Mouse (Mus musculus) ES-E14 (cell line): ENCODE results near the gene Cntf. TPM values are rescaled to one million over a fixed set of nuclear protein-coding genes. Genes with fewer than 3 reads are reported as not detected.

ENCODE experiments used
- DNase-seq: peaks from one replicate; pipeline ENCODE4 v3.0.0-alpha.2; 2013; ENCODE audit warnings: low read depth, low spot score
- H3K27ac ChIP-seq: 2 replicates; pipeline ENCODE4 v1.5.1; 2012; ENCODE audit warnings: low read depth, mild to moderate bottlenecking, low read length, moderate library complexity, mixed read lengths; ENCODE audit not compliant: poor library complexity, insufficient read depth, severe bottlenecking
- H3K36me3 ChIP-seq: 2 replicates; pipeline ENCODE4 v1.6.1; 2012; ENCODE audit warnings: mild to moderate bottlenecking, low read length, moderate library complexity, mixed read lengths; ENCODE audit not compliant: control insufficient read depth, poor library complexity, insufficient read depth, severe bottlenecking
- H3K4me1 ChIP-seq, 2 experiments: fragments of 150-350 bp in 1 of 2; sonication (generic) in 1 of 2; 2 replicates each; pipeline ENCODE4 v1.6.1; 2012; ENCODE audit warnings: low read length in 2 of 2, mild to moderate bottlenecking in 1 of 2, mixed read lengths in 1 of 2; ENCODE audit not compliant: control insufficient read depth in 2 of 2, insufficient read depth in 2 of 2, poor library complexity in 1 of 2
- H3K4me3 ChIP-seq, 2 experiments: fragments of 150-350 bp in 1 of 2; sonication (generic) in 1 of 2; 2 replicates each; pipeline ENCODE4 v1.5.1; 2012; ENCODE audit warnings: low read length in 2 of 2, low read depth in 1 of 2, mild to moderate bottlenecking in 1 of 2, mixed read lengths in 1 of 2; ENCODE audit not compliant: insufficient read depth in 1 of 2, poor library complexity in 1 of 2, severe bottlenecking in 1 of 2
- H3K9ac ChIP-seq: 2 replicates; pipeline ENCODE4 v1.6.1; 2012; ENCODE audit warnings: low read depth, mild to moderate bottlenecking, low read length, mixed read lengths; ENCODE audit not compliant: poor library complexity, insufficient read depth, severe bottlenecking
- H3K9me3 ChIP-seq: fragments of 150-350 bp; sonication (generic); 2 replicates; pipeline ENCODE4 v1.6.1; 2012; ENCODE audit warnings: low read depth, mild to moderate bottlenecking, low read length; ENCODE audit not compliant: control insufficient read depth, insufficient read depth
- CHD2 ChIP-seq: IDR thresholded peaks from 2 replicates; pipeline ENCODE4 v1.6.1; 2014; ENCODE audit warnings: mild to moderate bottlenecking, low read depth, low read length, inconsistent platforms
- HCFC1 ChIP-seq: IDR thresholded peaks from 2 replicates; pipeline ENCODE4 v1.6.1; 2012; ENCODE audit warnings: low read length, inconsistent platforms, borderline replicate concordance; ENCODE audit not compliant: insufficient read depth
- MAFK ChIP-seq: IDR thresholded peaks from 2 replicates; pipeline ENCODE4 v1.6.1; 2014; ENCODE audit warnings: mild to moderate bottlenecking, low read depth, low read length, inconsistent platforms; ENCODE audit not compliant: insufficient read depth
- ZC3H11A ChIP-seq: IDR thresholded peaks from 2 replicates; pipeline ENCODE4 v1.6.1; 2012; ENCODE audit warnings: low read depth, mild to moderate bottlenecking, inconsistent platforms, low read length, borderline replicate concordance
- ZNF384 ChIP-seq: IDR thresholded peaks from 2 replicates; pipeline ENCODE4 v1.6.1; 2012; ENCODE audit warnings: low read depth, low read length, inconsistent platforms
- in situ Hi-C, 2 experiments: fragments of 600-800 bp; cut with MboI; formaldehyde crosslinking; loops; one replicate each; pipeline ENCODE4 v1.15.1; 2025; ENCODE audit warnings: low sequenced_read_pairs in 2 of 2, inconsistent platforms in 1 of 2; ENCODE audit not compliant: unreplicated experiment in 2 of 2
- total RNA-seq: library from RNA; depleted of rRNA; stranded (reverse); fragments of 300-350 nt; gene quantifications from 2 replicates; pipeline ENCODE4 v1.2.3, GENCODE M21; 2012

Gene Cntf
- total RNA-seq, 1 experiment: 12.1 TPM

DNA sequence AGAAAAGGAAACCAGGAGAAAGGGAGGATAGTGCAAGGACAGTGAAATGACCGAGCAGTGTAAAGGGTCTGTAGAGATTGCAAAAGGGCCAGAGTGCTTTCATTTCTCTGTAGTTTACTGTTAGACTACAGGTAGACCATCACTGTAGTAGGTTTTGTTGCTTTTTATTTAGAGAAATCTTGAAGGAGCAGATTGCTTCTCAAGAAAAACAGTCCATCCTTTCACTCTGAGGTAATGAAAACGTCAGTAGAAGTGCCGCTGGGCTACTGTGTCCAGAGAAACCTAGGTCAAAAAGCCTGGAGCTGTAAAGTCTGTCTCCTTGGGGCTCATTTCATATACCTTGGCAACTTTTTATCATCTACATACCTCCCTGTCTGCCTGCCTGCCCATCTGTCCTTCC is 33.6 kb upstream of the Cntf start:
- no peak for TF ChIP-seq ZC3H11A
- in situ Hi-C loops: loop anchor here in 1 of 2 experiments (25.0 kb wide), 1 partner anchor 787 kb away; no protein-coding TSS in a partner anchor
- Histone ChIP-seq H3K9me3 (no peaks in the 10 kb centered on the region), H3K9ac (no peak overlapping the region), H3K27ac (no peak overlapping the region), H3K4me1 (peaks cover 0 to 3% of the 10 kb centered on the region in 2 experiments; a peak in 1 of 4 replicates), H3K36me3 (no peaks in the 10 kb centered on the region), H3K4me3 (no peak overlapping the region)
- DNase-seq: no peak

GRCm38 (mm10) chr19:12798404-12798803 is 33.0 kb upstream of the Cntf start:
- in situ Hi-C loops: loop anchor here in 1 of 2 experiments (25.0 kb wide), 1 partner anchor 786 kb away; no protein-coding TSS in a partner anchor
- Histone ChIP-seq H3K9ac (no peak overlapping the region), H3K27ac (no peak overlapping the region), H3K36me3 (no peaks in the 10 kb centered on the region), H3K4me3 (no peak overlapping the region), H3K9me3 (no peaks in the 10 kb centered on the region), H3K4me1 (peaks cover 0 to 5% of the 10 kb centered on the region in 2 experiments; a peak in 1 of 4 replicates)
- TF ChIP-seq MAFK: no peak
- no peak for TF ChIP-seq ZNF384
- TF ChIP-seq ZC3H11A: no peak
- no peak for TF ChIP-seq HCFC1
- no peak for TF ChIP-seq CHD2
- DNase-seq: no peak

GRCm38 (mm10) chr19:12797071-12797470 is 31.6 kb upstream of the Cntf start:
- in situ Hi-C loops: loop anchor here in 1 of 2 experiments (25.0 kb wide), 1 partner anchor 785 kb away; no protein-coding TSS in a partner anchor
- peaks cover 0 to 16% of the 10 kb centered on the region in 2 experiments; a peak in 1 of 4 replicates for H3K4me1 ChIP-seq
- H3K4me3 ChIP-seq: peak overlapping the region; percentile 90 to 96
- DNase-seq: no peak
- TF ChIP-seq ZC3H11A (no peak), HCFC1 (no peak), ZNF384 (no peak), CHD2 (no peak), MAFK (no peak)
- peak overlapping the region; percentile 48; the same call in 1 of the 2 replicates for H3K9ac ChIP-seq
- H3K36me3 ChIP-seq: no peaks in the 10 kb centered on the region
- H3K27ac ChIP-seq: no peak overlapping the region
- no peaks in the 10 kb centered on the region for H3K9me3 ChIP-seq

DNA sequence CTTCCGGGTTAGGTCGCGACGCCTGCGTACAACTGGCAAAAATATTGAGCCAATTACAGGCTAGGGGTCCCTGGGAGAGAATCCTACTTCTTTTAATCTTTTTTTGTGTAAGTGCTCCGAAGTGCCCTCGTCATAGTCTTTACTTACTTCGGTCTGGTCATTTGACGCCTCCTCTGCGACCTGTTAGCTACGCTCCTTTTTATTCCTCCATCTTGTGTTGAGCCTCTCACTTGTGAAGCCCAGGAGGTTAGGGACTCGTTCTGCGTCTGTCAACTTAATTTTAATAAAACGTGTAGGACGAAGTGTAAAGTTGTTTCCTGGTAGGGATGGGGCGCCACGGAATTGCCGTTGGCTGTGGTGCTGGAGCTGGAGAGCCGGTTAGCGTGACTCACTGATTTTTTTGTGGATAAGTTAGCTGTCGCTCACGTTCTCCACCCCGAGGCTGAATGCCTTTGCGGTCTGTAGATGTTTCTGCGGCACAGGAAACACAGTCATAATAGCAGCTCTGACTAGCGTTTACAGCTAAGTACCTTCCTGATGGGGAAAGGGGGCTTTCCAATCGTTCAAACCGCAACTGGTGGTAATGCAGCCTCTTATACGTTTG is 31.0 kb upstream of the Cntf start:
- H3K9ac ChIP-seq: peak overlapping the region; percentile 90
- peak overlapping the region; percentile 90 to 96 for H3K4me3 ChIP-seq
- peak overlapping the region; percentile 70 for H3K27ac ChIP-seq
- peak; percentile 82 for TF ChIP-seq CHD2
- no peak for TF ChIP-seq HCFC1
- TF ChIP-seq ZC3H11A: no peak
- TF ChIP-seq MAFK: no peak
- no peaks in the 10 kb centered on the region for H3K9me3 ChIP-seq
- in situ Hi-C loops: loop anchor here in 1 of 2 experiments (25.0 kb wide), 1 partner anchor 784 kb away; no protein-coding TSS in a partner anchor
- H3K4me1 ChIP-seq: peaks cover 0 to 16% of the 10 kb centered on the region in 2 experiments; a peak in 1 of 4 replicates
- H3K36me3 ChIP-seq: no peaks in the 10 kb centered on the region
- DNase-seq: no peak
